Mouse (Mus musculus) CH12.LX (cell line): Measurements from ENCODE around the gene Acsbg2. TPM values are rescaled to one million over a fixed set of nuclear protein-coding genes. Genes with fewer than 3 reads are reported as not detected.

Source experiments
- DNase-seq: peaks from one replicate; pipeline ENCODE4 v3.0.0-alpha.2; 2013; ENCODE audit errors: extremely low read depth
- H3K27ac ChIP-seq: 2 replicates; pipeline ENCODE4 v1.5.1; 2012; ENCODE audit warnings: low read depth, mild to moderate bottlenecking, control low read depth, moderate library complexity; ENCODE audit not compliant: insufficient read depth
- H3K27me3 ChIP-seq: replicated peaks from 2 replicates; pipeline ENCODE3; 2012; ENCODE audit warnings: inconsistent platforms
- H3K36me3 ChIP-seq, 2 experiments: replicated peaks in 1 of 2; 2 replicates each; pipeline versions ENCODE3 to v1.6.1; 2012; ENCODE audit warnings: inconsistent platforms in 1 of 2, low read length in 1 of 2, mild to moderate bottlenecking in 1 of 2, mixed read lengths in 1 of 2, moderate library complexity in 1 of 2; ENCODE audit not compliant: control insufficient read depth in 1 of 2, insufficient read depth in 1 of 2
- H3K4me1 ChIP-seq, 2 experiments: 2 replicates each; pipeline ENCODE4 v1.6.1; 2012; ENCODE audit warnings: inconsistent platforms in 1 of 2, moderate library complexity in 1 of 2; ENCODE audit not compliant: insufficient read depth in 2 of 2, control insufficient read depth in 1 of 2
- H3K4me2 ChIP-seq: 2 replicates; pipeline ENCODE4 v1.6.1; 2012; ENCODE audit warnings: low read depth, mild to moderate bottlenecking, control low read depth; ENCODE audit not compliant: poor library complexity, insufficient read depth, severe bottlenecking
- H3K4me3 ChIP-seq, 3 experiments: fragments of 150-350 bp in 1 of 3; sonication (generic) in 1 of 3; replicated peaks in 1 of 3; 2 replicates each; pipeline versions ENCODE3 to v1.5.1; 2011 to 2012; ENCODE audit warnings: low read depth in 2 of 3, low read length in 2 of 3, mild to moderate bottlenecking in 2 of 3, moderate library complexity in 2 of 3, control low read depth in 1 of 3, improper control_type of control experiment in 1 of 3, inconsistent platforms in 1 of 3, mixed read lengths in 1 of 3; ENCODE audit not compliant: poor library complexity in 1 of 3
- H3K79me2 ChIP-seq: replicated peaks from 2 replicates; pipeline ENCODE4 v1.6.1; 2012; ENCODE audit warnings: mild to moderate bottlenecking, moderate library complexity; ENCODE audit not compliant: control insufficient read depth, poor library complexity, insufficient read depth, severe bottlenecking; ENCODE audit errors: extremely low read depth
- H3K9ac ChIP-seq: 2 replicates; pipeline ENCODE4 v1.6.1; 2012; ENCODE audit warnings: low read depth, mild to moderate bottlenecking, control low read depth, moderate library complexity; ENCODE audit not compliant: insufficient read depth
- H3K9me3 ChIP-seq: replicated peaks from 2 replicates; pipeline ENCODE3; 2012; ENCODE audit warnings: low read length, inconsistent platforms, mixed read lengths
- BHLHE40 ChIP-seq: IDR thresholded peaks from 2 replicates; pipeline ENCODE4 v1.6.1; 2011; ENCODE audit warnings: mild to moderate bottlenecking, low read depth, low read length, improper control_type of control experiment
- ELF1 ChIP-seq: IDR thresholded peaks from 2 replicates; pipeline ENCODE4 v1.6.1; 2014; ENCODE audit warnings: low read depth, mild to moderate bottlenecking, inconsistent platforms, low read length, improper control_type of control experiment
- GABPA ChIP-seq: IDR thresholded peaks from 2 replicates; pipeline ENCODE4 v1.6.1; 2012; ENCODE audit warnings: low read depth, low read length, improper control_type of control experiment, inconsistent platforms; ENCODE audit not compliant: insufficient replicate concordance
- JUN ChIP-seq: IDR thresholded peaks from 2 replicates; pipeline ENCODE4 v1.6.1; 2011; ENCODE audit warnings: low read depth, mild to moderate bottlenecking, low read length, improper control_type of control experiment, moderate library complexity; ENCODE audit not compliant: insufficient read depth
- KAT2A ChIP-seq: IDR thresholded peaks from 2 replicates; pipeline ENCODE4 v1.6.1; 2012; ENCODE audit warnings: low read length, improper control_type of control experiment, inconsistent platforms; ENCODE audit not compliant: insufficient replicate concordance
- MAFK ChIP-seq: IDR thresholded peaks from 2 replicates; pipeline ENCODE4 v1.6.1; 2011; ENCODE audit warnings: low read length, improper control_type of control experiment; ENCODE audit not compliant: insufficient replicate concordance
- MEF2A ChIP-seq: IDR thresholded peaks from 2 replicates; pipeline ENCODE4 v1.6.1; 2014; ENCODE audit warnings: low read depth, mild to moderate bottlenecking, inconsistent platforms, low read length, improper control_type of control experiment, borderline replicate concordance
- MYC ChIP-seq: IDR thresholded peaks from 2 replicates; pipeline ENCODE4 v1.6.1; 2011; ENCODE audit warnings: low read depth, mild to moderate bottlenecking, improper control_type of control experiment, low read length
- NRF1 ChIP-seq: IDR thresholded peaks from 2 replicates; pipeline ENCODE4 v1.6.1; 2014; ENCODE audit warnings: low read depth, mild to moderate bottlenecking, inconsistent platforms, low read length, improper control_type of control experiment, moderate library complexity
- PAX5 ChIP-seq: IDR thresholded peaks from 2 replicates; pipeline ENCODE4 v1.6.1; 2012; ENCODE audit warnings: low read length, inconsistent platforms, mixed read lengths
- POLR2A ChIP-seq: IDR thresholded peaks from 2 replicates; pipeline ENCODE4 v1.6.1; 2011; ENCODE audit warnings: low read depth, mild to moderate bottlenecking, improper control_type of control experiment, low read length
- RAD21 ChIP-seq: IDR thresholded peaks from 2 replicates; pipeline ENCODE4 v1.6.1; 2011; ENCODE audit warnings: low read depth, mild to moderate bottlenecking, low read length, improper control_type of control experiment, moderate library complexity
- SIN3A ChIP-seq: IDR thresholded peaks from 2 replicates; pipeline ENCODE4 v1.6.1; 2012; ENCODE audit warnings: low read length, improper control_type of control experiment, inconsistent platforms
- TBP ChIP-seq: conservative IDR thresholded peaks from 2 replicates; pipeline ENCODE4 v1.6.1; 2011; ENCODE audit warnings: low read depth, low read length, improper control_type of control experiment
- USF1 ChIP-seq: IDR thresholded peaks from 2 replicates; pipeline ENCODE4 v1.6.1; 2014; ENCODE audit warnings: low read depth, mild to moderate bottlenecking, inconsistent platforms, low read length, improper control_type of control experiment
- ZC3H11A ChIP-seq: IDR thresholded peaks from 2 replicates; pipeline ENCODE4 v1.6.1; 2012; ENCODE audit warnings: low read depth, mild to moderate bottlenecking, inconsistent platforms, low read length, improper control_type of control experiment
- ZKSCAN1 ChIP-seq: IDR thresholded peaks from 2 replicates; pipeline ENCODE4 v1.6.1; 2012; ENCODE audit warnings: low read depth, inconsistent platforms, low read length, improper control_type of control experiment, borderline replicate concordance
- ZMIZ1 ChIP-seq: IDR thresholded peaks from 2 replicates; pipeline ENCODE4 v1.6.1; 2012; ENCODE audit warnings: low read depth, mild to moderate bottlenecking, inconsistent platforms, low read length, improper control_type of control experiment
- ZNF384 ChIP-seq: IDR thresholded peaks from 2 replicates; pipeline ENCODE4 v1.6.1; 2012; ENCODE audit warnings: low read depth, low read length, improper control_type of control experiment, inconsistent platforms
- dilution Hi-C: fragments of 300-500 bp; cut with MboI; formaldehyde crosslinking; loops from 2 replicates; pipeline ENCODE4 v1.14.3; 2020; ENCODE audit warnings: low sequenced_read_pairs; ENCODE audit not compliant: extremely low pct_unique_long_range_greater_than_20kb, extremely low pct_ligation_motif_present
- in situ Hi-C: fragments of 300-500 bp; cut with MboI; formaldehyde crosslinking; loops from 3 replicates; pipeline ENCODE4 v1.14.3; 2019; ENCODE audit warnings: low sequenced_read_pairs, low pct_ligation_motif_present, low pct_unique_long_range_greater_than_20kb, mixed read lengths
- polyA plus RNA-seq: library from polyadenylated mRNA; unstranded; fragments of >175 nt; gene quantifications from 2 replicates; pipeline ENCODE4 v1.2.1, GENCODE M21; 2012; ENCODE audit warnings: low read depth; ENCODE audit not compliant: insufficient read length
- total RNA-seq, 2 experiments: library from RNA; depleted of rRNA; stranded (reverse); fragments of 300-350 nt in 1 of 2; fragments of >200 nt in 1 of 2; gene quantifications; 2 replicates each; pipeline ENCODE4 v1.2.3; 2012 to 2014

The Acsbg2 gene
- total and polyA plus RNA-seq, 3 experiments = not detected

- no peak overlapping the region for H3K9ac ChIP-seq
- no peak for DNase-seq
- TF ChIP-seq USF1 (no peak), MEF2A (no peak), ELF1 (no peak), ZC3H11A (no peak), POLR2A (no peak), SIN3A (no peak), NRF1 (no peak), GABPA (no peak), MAFK (no peak), ZKSCAN1 (no peak)
- TF ChIP-seq, all 38 proteins: peak for 0
- Histone ChIP-seq H3K36me3 (no peaks in the 10 kb centered on the region), H3K27ac (no peak overlapping the region), H3K4me1 (peaks cover 0 to 6% of the 10 kb centered on the region in 2 experiments; a peak in 2 of 4 replicates), H3K79me2 (no peaks in the 10 kb centered on the region), H3K4me3 (no peak overlapping the region), H3K4me2 (no peak overlapping the region), H3K9me3 (no peaks in the 10 kb centered on the region), H3K27me3 (peaks cover 38% of the 10 kb centered on the region)
- dilution Hi-C loops = no loop called here
- in situ Hi-C loops = no loop called here
Observed at GRCm38 (mm10) chr17:56843678-56844077, 30.6 kb downstream of the Acsbg2 start.

GRCm38 (mm10) chr17:56842173-56842572 lies 32.1 kb downstream of the Acsbg2 start:
- no peak overlapping the region for H3K4me2 ChIP-seq
- peaks cover 0 to 6% of the 10 kb centered on the region in 2 experiments; a peak in 2 of 4 replicates for H3K4me1 ChIP-seq
- H3K4me3 ChIP-seq = no peak overlapping the region
- H3K9ac ChIP-seq = no peak overlapping the region
- no peak overlapping the region for H3K27ac ChIP-seq
- no peaks in the 10 kb centered on the region for H3K9me3 ChIP-seq
- no peak for DNase-seq
- in situ Hi-C loops (no loop called here), dilution Hi-C loops (no loop called here)
- H3K79me2 ChIP-seq = no peaks in the 10 kb centered on the region
- no peak for TF ChIP-seq POLR2A
- TF ChIP-seq KAT2A = no peak
- no peak for TF ChIP-seq ZNF384
- TF ChIP-seq BHLHE40 = no peak
- no peak for TF ChIP-seq TBP
- no peak for TF ChIP-seq SIN3A
- TF ChIP-seq JUN = no peak
- H3K27me3 ChIP-seq = peaks cover 41% of the 10 kb centered on the region
- H3K36me3 ChIP-seq = no peaks in the 10 kb centered on the region

GRCm38 (mm10) chr17:56840524-56840923 lies 33.7 kb downstream of the Acsbg2 start:
- TF ChIP-seq NRF1 (no peak), ZMIZ1 (no peak), PAX5 (no peak), RAD21 (no peak), SIN3A (no peak), MYC (no peak)

More at GRCm38 (mm10) chr17:56840524-56840923, 33.7 kb downstream of the Acsbg2 start:
- dilution Hi-C loops (no loop called here), in situ Hi-C loops (no loop called here)
- Histone ChIP-seq H3K79me2 (no peaks in the 10 kb centered on the region), H3K4me3 (no peak overlapping the region), H3K27me3 (peaks cover 49% of the 10 kb centered on the region), H3K4me2 (no peak overlapping the region), H3K9me3 (no peaks in the 10 kb centered on the region), H3K9ac (no peak overlapping the region), H3K36me3 (no peaks in the 10 kb centered on the region), H3K27ac (no peak overlapping the region), H3K4me1 (peaks cover 0 to 6% of the 10 kb centered on the region in 2 experiments; a peak in 3 of 4 replicates)
- DNase-seq = no peak
